Mouse (Mus musculus): ENCODE measurements at regions not wholly inside any gene's neighbourhood (a gene's known extent, or its start where the extent isn't known, plus 50 kb on each side); places are given as distances from the start of the nearest gene placed in this dataset.
"Not testable (repeated sequence)": the region's sequence is repeated elsewhere in the genome, so short reads cannot be mapped to it uniquely, and the experiment has no call there.

DNA sequence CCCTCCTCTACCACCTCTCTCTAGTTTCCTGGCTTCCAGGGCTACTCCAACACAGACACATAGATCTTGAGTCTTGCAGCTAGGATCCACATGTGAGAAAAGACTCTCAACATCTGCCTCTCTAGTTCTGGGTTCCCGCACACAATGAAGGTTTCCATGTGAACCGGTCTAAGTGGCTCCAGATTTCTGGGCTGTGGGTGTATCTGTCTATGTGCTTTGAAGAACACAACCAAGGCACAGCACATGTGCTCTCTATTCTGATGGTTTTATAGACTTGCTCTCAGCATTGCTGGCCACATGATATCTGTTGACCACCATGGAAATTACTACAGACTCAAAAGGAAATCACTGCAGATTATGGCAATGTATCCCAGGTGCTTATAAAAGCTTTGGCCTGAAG is 972.4 kb downstream of the Defb40 start:
- no peak for DNase-seq

DNA sequence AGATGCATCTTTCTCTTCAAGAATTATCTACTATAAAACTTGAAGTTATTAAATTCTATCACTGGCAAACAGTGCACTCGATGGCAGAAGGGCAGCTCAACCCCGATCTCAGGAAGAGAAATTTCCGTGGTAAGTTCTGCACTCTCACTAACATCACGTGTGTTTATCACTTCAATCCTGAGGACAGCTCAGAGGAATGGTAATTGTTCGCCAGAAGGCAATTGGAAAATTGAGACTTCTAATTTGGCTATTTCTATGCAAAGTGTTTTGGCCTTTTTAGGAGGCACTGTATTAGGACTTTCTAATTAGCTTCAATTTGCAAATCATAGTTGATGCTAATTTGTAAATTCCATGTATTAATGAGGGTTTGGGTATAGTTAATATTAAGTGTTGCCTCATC is 977.3 kb downstream of the Defb40 start:
- DNase-seq, result no peak

DNA sequence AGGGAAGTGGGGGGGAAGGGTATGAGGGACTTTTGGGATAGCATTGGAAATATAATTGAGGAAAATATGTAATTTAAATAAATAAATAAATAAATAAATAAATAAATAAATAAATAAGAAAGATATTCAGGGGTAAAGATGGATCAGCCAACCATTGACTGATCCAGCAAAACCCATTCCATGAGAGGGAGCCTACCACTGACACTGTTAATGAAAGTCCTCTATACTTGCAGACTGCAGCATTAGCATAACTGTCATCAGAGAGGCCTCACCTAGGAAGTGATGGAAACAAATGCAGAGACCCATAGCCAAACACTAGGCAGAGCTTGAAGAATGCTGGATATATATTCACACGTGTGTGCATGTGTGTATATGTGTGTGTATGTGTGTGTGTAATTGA is 993.3 kb downstream of the Defb40 start:
- no peak for DNase-seq

DNA sequence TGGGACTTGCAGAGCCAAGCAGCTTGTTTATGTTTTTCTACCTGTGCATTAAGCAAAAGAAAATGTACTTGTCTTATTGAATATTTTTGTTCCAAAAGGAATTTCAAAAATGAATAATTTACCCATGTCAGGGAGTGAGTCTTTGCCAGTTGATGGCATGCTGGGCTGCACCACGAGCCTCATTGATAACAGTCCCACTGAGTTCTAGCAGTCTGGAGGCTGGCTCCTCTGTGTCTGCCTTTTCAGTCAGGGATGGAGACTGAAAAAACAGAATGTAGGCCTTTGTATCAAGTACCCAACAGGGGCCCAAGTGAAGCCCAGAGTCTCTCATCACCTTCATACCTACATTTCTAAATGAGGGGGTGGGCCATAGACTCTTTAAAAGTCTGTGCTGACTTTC is 1029.2 kb downstream of the Defb40 start:
- DNase-seq, result no peak

DNA sequence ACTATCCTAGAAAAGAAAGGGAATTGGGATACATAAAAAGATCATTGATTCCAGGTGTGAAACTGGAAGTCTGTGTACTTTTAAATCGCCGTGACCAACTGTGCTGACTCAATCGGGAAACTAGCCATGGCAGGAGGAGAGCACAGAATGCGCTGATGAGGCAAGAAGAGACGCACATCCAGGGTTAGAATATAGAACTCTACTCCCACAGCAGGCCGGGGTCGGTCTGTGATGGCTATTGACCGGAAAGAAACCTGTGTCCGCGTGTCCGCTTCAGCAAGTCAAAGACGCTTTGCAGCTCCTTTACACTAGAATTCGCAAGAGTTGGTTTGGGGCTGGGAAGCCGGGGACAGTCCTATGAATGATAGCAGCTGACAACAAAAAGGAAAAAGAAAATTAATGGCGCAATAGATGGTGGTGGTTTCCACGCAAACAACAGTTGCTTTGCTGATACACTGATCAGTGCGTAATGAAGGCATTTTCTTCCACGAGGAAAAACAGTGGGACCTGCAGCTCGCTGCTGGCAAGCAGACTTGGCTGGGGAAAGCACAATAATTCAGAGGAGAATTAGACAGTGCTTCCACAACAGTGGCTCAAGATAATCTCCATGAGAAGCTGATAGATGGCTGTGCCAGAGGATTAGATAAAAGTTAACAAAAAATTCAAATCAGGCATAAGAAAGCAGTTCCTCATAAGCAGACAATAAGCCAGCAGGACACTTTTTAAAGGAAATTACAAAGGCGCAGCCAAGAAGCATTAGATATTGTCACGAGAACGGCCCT is 1029.8 kb downstream of the Defb40 start:
- DNase-seq, result peak in 1 of 2 experiments; percentile 4

DNA sequence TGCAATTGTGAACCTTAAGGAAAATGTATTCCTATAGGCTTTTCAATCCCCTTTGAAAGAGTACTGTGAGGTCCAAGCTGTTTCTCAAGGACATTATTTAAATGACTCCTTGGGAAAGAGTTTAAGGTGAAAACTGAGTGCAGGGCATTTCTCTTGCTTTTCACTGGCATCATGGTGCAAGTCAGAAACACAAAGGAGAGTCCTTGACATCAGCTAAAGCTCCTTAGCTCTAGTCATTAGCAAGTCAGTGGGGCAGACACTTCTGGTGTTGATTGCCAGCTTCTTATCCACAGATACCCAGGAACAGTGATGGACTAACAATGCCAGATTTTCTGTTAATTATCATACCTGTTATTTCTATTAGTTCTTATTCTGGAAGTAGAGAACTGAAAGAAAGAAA is 1043.4 kb downstream of the Defb40 start:
- DNase-seq, result no peak

DNA sequence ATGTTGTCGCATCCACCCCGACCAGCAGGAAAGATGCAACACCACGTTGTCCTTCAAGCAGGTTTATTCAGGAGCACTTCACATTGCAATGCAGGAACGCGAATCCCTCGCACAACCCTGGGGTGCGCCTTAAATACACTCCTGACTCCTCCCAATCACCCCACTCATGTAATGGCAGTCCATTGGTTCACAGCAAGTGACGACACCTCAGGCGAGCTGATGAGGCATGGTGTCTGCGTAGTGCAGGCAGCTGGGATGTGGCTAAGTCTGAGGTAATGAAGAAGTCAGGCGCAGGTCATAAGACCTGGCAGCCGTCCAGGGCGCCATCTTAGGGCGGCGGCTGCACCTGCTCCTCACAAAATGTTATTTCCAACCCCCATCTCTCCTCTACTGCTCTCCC is 1068.7 kb downstream of the Defb40 start:
- DNase-seq, result no peak

DNA sequence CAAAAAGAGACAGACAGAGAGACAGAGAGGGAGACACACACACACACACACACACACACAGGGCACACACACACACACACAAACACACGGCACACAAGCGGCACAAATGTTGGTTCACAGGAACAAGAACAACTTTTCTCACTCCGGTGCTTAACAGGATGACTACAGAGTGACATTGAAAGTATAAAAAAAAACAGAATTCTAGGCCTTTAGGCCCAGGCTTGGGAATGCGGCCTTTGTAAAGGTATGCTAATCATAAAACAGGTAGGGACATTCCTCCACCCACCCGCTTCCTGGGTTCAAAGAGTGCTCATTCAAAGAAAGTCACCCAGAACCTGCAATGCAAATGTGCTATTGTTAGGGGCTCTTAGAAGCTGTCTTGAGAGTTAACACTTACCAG is 1089.5 kb downstream of the Defb40 start:
- not testable (repeated sequence) for DNase-seq

DNA sequence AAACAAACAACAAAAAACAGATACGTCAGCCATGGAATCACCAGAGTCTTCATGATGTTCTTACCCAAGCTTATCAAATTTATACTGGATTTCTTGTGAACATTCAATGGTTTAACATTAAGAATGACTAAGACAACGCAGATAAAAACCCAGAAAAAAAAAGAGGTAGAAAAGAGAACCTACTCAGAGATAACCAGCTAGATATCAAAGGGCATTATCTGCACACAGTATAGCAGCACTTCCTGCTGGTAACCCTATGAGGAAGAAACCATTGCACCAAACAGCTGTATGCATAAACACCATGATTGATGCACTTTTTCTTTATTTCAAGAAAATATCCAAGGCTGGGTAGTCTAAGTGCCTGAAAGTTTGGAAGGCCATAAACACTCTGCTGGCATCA is 1114.7 kb downstream of the Defb40 start:
- DNase-seq, result no peak
